Mouse (Mus musculus) left cerebral cortex, postnatal 25 days (tissue): ENCODE results near the gene Dcbld2. TPM values are rescaled to one million over a fixed set of nuclear protein-coding genes. Genes with fewer than 3 reads are reported as not detected.

Experiments used
- DNase-seq, 2 experiments: peaks; one replicate each; pipeline ENCODE4 v3.0.0; 2022; ENCODE audit warnings: low spot score in 2 of 2, mixed read lengths in 1 of 2
- intact Hi-C: fragments of 180-260 bp; cut with DNase I; formaldehyde crosslinking; loops from one replicate; pipeline ENCODE4 v1.15.1; 2025
- total RNA-seq, 2 experiments: library from RNA; stranded (reverse); gene quantifications; 2 replicates each; pipeline ENCODE4 v1.2.3; 2021

Gene Dcbld2
- total RNA-seq, 2 experiments from 2014 or later, result 24.7 to 26.8 TPM

GRCm38 (mm10) chr16:58475544-58476154 lies 67.4 kb downstream of the Dcbld2 start:
- intact Hi-C loops, result no loop called here
- no peak for DNase-seq

DNA sequence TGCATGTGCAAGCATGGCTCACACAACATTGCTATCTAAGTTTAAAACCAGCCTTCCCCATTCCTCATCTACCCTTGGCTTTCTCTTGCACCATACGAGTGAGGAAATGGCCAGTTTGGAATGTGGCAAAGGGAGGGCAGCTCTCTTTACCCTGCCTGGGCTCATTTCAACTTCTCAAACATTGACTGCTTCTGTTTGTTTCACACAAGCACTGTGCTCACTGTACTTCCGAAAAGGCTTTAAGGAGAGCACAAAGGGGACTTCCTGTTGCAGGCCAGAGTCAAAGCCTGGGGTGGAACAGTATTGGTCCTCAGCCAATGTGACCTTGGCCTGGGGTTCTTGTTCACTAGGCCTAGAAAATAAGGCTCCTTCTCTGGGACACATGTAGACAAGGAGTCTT lies 68.1 kb downstream of the Dcbld2 start:
- intact Hi-C loops, result no loop called here
- DNase-seq, result no peak

GRCm38 (mm10) chr16:58479898-58480448 lies 71.7 kb downstream of the Dcbld2 start:
- no peak for DNase-seq
- intact Hi-C loops, result no loop called here

GRCm38 (mm10) chr16:58481219-58481905 lies 73.1 kb downstream of the Dcbld2 start:
- intact Hi-C loops, result no loop called here
- DNase-seq, result no peak

- no peak for DNase-seq
- intact Hi-C loops, result no loop called here
These were observed 73.6 kb downstream of the Dcbld2 start for GRCm38 (mm10) chr16:58481906-58482270.

DNA sequence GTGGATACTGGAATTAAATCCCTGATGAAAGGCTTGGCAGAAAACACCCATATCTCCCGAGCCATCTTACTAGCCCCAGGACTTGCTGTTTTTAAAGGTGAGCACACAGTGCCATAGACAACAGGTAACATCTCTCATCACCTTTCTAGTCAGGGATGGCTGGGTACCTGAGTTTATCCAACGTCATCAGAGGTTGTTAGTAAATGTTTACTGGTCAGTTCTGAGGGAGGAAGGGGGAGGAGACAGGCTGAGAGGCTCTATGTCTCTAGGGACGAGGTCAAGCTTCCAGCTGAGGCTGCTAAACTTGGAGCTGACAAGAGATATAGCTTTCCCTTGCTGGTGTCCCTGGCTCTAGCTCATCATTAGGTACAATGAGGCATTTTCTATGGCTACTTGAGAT lies 74.1 kb downstream of the Dcbld2 start:
- intact Hi-C loops, result no loop called here
- DNase-seq, result no peak

DNA sequence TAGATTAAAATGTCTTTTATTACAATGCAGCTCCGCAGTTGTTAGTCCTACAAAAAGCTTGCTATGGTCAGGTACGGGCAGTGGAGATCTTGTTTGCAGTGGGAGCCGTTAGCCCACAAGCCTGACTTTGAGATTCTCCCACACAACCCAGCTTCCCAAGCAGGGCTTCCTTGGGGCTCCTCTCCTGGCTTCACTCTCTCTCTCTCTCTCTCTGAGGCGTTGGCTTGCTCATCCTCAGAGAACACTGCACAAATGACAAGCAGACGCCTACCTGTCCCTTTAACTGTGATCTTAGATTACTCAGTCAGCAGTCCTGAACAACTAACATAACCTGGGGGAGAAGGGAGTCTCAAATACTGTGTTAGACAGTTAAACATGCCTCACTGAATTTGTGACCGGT lies 79.6 kb downstream of the Dcbld2 start:
- peak in 1 of 2 experiments; percentile 42 for DNase-seq
- intact Hi-C loops, result no loop called here

GRCm38 (mm10) chr16:58496791-58497190 lies 88.5 kb downstream of the Dcbld2 start:
- intact Hi-C loops, result no loop called here
- DNase-seq, result no peak

DNA sequence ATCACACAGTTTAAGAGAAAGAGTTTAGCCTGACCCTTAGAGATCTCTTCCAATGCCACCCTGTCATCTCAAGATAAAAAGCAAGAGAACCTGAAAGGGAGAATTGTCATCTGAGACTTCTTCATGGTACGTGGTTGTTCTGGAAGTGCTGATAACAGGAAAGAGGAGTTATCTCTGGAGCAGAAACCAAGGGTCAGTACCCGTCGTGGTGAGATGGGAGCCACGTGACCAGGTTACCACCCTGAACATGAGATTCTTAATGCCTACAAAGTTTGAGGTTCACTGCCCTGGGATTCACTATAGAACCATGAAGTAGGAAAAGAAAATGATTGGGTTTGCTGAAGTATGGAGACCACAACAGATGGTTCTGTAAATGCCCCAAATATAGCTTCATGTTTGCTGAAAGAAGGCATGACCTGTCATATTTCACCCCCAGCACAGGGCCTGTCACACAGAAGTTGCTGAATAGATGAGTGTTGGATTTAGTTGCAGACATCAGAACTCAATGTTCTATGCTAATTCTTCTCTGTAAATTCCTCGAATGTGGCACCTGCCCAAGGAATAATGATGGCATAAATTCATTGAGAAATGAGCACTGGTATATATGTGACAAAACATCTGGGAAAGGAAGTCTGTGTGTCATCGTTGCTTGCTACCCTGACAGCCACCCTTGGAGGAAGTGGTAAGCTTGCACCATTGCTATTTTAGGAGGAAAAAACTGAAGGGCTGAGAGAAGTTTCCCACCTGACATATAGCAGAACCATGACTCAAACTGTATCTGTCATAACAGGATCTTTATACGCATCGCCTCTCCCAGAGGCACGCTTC lies 89.9 kb downstream of the Dcbld2 start:
- no peak for DNase-seq
- intact Hi-C loops, result no loop called here

DNA sequence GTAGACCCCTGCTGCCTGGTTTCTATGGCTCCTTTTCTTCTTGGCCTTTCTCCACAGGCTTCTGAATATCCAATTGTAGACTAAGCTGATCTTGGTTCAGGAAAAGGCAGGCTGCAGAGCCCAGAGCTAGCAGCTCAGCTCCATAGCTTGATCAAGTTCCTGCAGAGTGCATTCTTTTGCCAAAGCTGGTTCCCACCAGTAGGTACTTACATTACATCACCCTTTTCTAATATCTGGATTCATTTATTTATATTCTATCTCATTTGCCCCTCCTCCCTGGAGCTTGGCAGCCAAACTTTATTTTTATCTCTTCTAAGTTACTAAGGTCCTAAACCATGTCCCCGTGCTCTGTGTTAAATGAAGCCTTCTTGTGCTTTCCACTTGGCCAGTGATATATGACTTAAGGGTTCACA lies 90.9 kb downstream of the Dcbld2 start:
- DNase-seq, result no peak
- intact Hi-C loops, result no loop called here

- intact Hi-C loops, result no loop called here
- no peak for DNase-seq
These were observed 91.4 kb downstream of the Dcbld2 start for GRCm38 (mm10) chr16:58499650-58500049.

GRCm38 (mm10) chr16:58501760-58502301 lies 93.6 kb downstream of the Dcbld2 start:
- intact Hi-C loops, result no loop called here
- DNase-seq, result peak in 1 of 2 experiments; percentile 33

DNA sequence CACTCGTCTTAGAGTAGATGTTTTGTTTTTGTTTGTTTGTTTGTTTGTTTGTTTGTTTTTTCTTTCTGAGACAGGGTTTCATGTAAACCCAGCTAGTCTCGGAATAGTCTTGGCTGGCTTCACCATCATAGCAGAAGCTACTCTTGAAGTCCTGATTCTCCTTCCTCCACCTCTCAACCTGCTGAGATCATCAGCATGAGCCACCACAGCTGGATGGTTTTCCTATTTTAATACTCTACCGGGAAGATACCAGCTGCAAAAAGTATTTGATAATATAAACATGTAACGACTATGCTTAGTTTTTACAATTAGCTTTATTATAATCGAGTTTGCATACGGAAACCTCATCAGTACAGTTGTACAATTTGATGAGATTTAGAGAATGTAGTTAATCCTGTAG lies 94.3 kb downstream of the Dcbld2 start:
- intact Hi-C loops, result no loop called here

GRCm38 (mm10) chr16:58504945-58505344 lies 96.7 kb downstream of the Dcbld2 start:
- intact Hi-C loops, result no loop called here
- DNase-seq, result peak in 1 of 2 experiments; percentile 21

More for the DNA sequence above, 94.3 kb downstream of the Dcbld2 start:
- no peak for DNase-seq

DNA sequence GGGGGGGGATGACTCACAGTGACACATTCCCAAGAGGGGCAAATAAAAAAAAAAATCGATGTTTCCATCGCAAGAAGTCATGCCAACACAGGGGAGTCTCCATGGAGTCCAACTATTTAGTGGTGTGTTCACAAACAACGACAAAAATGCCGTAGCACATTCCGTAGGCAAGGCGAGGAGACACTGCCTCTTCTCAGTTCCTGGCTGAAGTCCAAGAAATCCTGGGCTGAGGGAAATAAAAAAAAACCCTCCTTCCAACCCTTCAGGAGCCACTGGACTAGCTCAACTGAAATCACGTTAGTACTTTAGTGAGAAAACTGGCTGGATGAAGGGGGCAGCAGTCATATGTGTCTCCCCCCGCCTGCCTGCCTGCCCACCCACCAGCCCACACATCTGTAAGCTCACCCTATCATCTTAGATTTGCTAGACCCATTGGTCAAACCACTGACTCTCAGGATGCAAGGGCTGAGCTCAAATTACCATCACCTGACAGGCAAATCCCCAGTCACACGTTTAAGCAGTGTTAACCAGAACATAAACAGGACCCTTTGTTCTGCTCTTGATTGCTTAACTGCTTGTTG lies 104.0 kb downstream of the Dcbld2 start:
- DNase-seq, result no peak
- intact Hi-C loops, result no loop called here

GRCm38 (mm10) chr16:58512887-58513286 lies 104.6 kb downstream of the Dcbld2 start:
- intact Hi-C loops, result no loop called here
- peak in 1 of 2 experiments; percentile 37 for DNase-seq

GRCm38 (mm10) chr16:58513755-58514154 lies 105.5 kb downstream of the Dcbld2 start:
- DNase-seq, result no peak
- intact Hi-C loops, result no loop called here

- intact Hi-C loops, result no loop called here
- DNase-seq, result no peak
These were observed 106.3 kb downstream of the Dcbld2 start for GRCm38 (mm10) chr16:58514565-58514964.

DNA sequence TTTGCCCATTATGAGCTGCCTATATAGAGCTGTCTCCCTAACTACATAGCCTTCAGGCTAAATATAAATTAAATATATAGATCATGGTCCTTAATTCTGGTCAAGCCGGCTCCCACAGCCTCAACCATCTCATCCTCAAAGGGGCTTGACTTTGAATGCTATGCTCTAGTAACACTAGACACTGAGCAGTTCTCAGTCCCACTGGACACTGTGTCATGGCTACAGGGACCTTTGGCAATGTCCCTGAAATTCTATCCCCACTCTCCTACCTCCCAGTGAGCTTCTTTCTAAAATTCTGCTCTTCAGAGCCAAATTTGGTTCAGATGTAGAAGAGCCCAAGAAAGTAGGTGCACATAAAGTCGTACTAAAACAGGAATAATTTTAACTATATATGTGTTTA lies 107.9 kb downstream of the Dcbld2 start:
- no peak for DNase-seq
- intact Hi-C loops, result no loop called here
